Mouse (Mus musculus): ENCODE data around the gene Rtf1. TPM values are rescaled to one million over a fixed set of nuclear protein-coding genes. Genes with fewer than 3 reads are reported as not detected.
"Not testable (repeated sequence)": the region's sequence is repeated elsewhere in the genome, so short reads cannot be mapped to it uniquely, and the experiment has no call there.

The Rtf1 gene
- 44.9 and 46.8 TPM in 2 replicates for polyA plus RNA-seq (2015; fragmentation: Nextera tagmentation; extraction: Ambion mirVana)

GRCm38 (mm10) chr2:119674525-119675214, at the start of gene Rtf1:
TSS of gene Rtf1 (plus strand) at chr2:119675068.
- ATAC-seq (ENCODE audit: insufficient number of reproducible peaks, low FRiP score, low TSS enrichment, low read depth), result peak; percentile 97
- Histone ChIP-seq H3K4me3 (peak within 1 kb of the TSS; percentile 99), H3K9ac (peak within 1 kb of the TSS; percentile 99), H3K36me3 (no peaks in the 10 kb centered on the region), H3K27me3 (no peaks in the 10 kb centered on the region), H3K9me3 (no peaks in the 10 kb centered on the region), H3K4me1 (peaks cover 13% of the 10 kb centered on the region), H3K27ac (peak within 1 kb of the TSS; percentile 92), H3K4me2 (peak within 1 kb of the TSS; percentile 75)
- under 1% methylated on average over 46 of the region's 58 CpGs for WGBS

DNA sequence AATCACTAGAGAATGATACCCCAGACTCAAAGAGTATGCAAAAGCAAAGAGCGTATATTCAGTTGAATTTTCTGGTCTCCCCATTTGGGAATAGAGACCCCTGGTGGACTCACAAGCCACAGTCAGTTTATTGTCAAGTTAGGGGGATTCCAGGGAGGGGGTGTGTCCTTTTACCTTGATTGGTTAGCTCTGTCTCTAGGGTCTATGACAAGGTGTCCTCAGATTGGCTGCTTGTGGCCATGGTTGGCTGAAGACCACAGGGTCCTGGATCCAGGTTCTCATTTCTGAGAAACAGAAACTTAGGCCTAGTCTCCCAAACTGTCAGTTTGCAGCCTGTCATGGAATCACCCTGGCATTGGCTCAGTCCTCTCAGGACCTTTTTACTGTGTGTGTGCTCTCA, 38.1 kb upstream of the Rtf1 start:
- Histone ChIP-seq H3K27me3 (no peaks in the 10 kb centered on the region), H3K4me1 (no peaks in the 10 kb centered on the region), H3K4me2 (no peak overlapping the region), H3K36me3 (peaks cover 72% of the 10 kb centered on the region), H3K9ac (no peak overlapping the region), H3K27ac (no peak overlapping the region), H3K4me3 (no peak overlapping the region), H3K9me3 (no peaks in the 10 kb centered on the region)
- ATAC-seq (ENCODE audit: insufficient number of reproducible peaks, low FRiP score, low TSS enrichment, low read depth), result no peak
- WGBS, result 75% methylated on average over 1 of the region's 1 CpGs

- H3K4me1 ChIP-seq, result no peaks in the 10 kb centered on the region
- no peak overlapping the region for H3K27ac ChIP-seq
- no peak for ATAC-seq (ENCODE audit: insufficient number of reproducible peaks, low FRiP score, low TSS enrichment, low read depth)
- no peak overlapping the region for H3K4me2 ChIP-seq
- no peaks in the 10 kb centered on the region for H3K9me3 ChIP-seq
- no peak overlapping the region for H3K4me3 ChIP-seq
- 94% methylated on average over 5 of the region's 5 CpGs for WGBS
- no peak overlapping the region for H3K9ac ChIP-seq
- peaks cover 79% of the 10 kb centered on the region for H3K36me3 ChIP-seq
- H3K27me3 ChIP-seq, result no peaks in the 10 kb centered on the region
Observed at GRCm38 (mm10) chr2:119641214-119641912, 33.5 kb upstream of the Rtf1 start.

GRCm38 (mm10) chr2:119644254-119644653, 30.6 kb upstream of the Rtf1 start:
- Histone ChIP-seq H3K27me3 (no peaks in the 10 kb centered on the region), H3K27ac (no peak overlapping the region), H3K36me3 (peaks cover 78% of the 10 kb centered on the region), H3K4me2 (no peak overlapping the region), H3K4me1 (no peaks in the 10 kb centered on the region), H3K9ac (no peak overlapping the region), H3K9me3 (no peaks in the 10 kb centered on the region), H3K4me3 (no peak overlapping the region)
- WGBS, result 92% methylated on average over 5 of the region's 5 CpGs
- ATAC-seq (ENCODE audit: insufficient number of reproducible peaks, low FRiP score, low TSS enrichment, low read depth), result no peak

DNA sequence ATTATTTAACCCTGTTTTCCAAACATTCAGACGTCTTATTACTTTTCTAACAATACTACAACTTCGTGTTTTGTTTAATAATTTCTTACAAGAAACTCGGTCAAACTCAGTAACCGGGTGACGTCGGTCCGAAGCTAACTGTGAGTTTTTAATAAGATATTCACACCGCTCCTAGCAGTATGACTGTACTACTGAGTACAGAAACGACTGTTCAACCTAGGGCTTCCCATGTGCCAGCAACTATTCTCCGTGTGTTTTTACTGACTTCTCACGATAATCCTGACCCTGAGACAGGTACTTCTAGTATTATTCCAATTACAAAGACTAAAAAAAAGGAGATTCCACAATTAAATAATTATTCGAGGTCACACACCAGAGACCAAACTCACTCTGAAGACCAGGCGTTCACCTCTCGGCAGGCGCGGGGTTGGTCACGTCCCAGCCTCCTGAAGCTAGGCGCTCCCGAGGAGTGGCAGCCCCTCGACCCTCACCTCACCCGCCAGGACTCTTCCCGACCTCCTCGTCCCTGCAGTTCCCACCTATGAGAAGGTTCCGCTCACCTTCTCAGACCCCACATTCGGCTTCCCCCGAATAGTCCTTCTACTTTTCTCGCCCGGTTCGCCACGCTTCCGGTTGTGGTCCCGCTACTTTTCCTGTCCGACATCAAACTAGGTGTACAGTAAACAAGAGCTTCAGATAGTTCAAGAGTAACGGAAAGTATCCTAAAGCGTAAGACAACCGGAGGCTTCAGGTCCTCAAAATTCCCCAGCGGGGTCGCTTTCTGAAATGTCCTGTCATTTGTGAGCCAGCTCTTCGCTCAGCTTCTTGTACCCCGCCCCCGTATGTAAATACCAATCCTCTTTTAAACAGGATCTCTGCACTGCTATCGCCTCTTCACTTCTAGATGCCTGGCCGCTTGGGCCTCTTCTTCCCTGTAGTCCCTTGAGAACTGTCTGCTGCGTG, 12.4 kb upstream of the Rtf1 start, which contains the start of gene Ndufaf1:
TSS of gene Ndufaf1 (minus strand) at position 608 of the 963 bp plus-strand sequence.
- no peaks in the 10 kb centered on the region for H3K9me3 ChIP-seq
- WGBS, result 1% methylated on average over 44 of the region's 44 CpGs
- H3K27ac ChIP-seq, result peak within 1 kb of the TSS; percentile 19; the same call in 1 of the 2 replicates
- H3K4me2 ChIP-seq, result peak within 1 kb of the TSS; percentile 78
- no peak for ATAC-seq (ENCODE audit: insufficient number of reproducible peaks, low FRiP score, low TSS enrichment, low read depth)
- peak within 1 kb of the TSS; percentile 85 for H3K4me3 ChIP-seq
- H3K9ac ChIP-seq, result peak within 1 kb of the TSS; percentile 73
- peaks cover 17% of the 10 kb centered on the region for H3K36me3 ChIP-seq
- no peaks in the 10 kb centered on the region for H3K27me3 ChIP-seq
- H3K4me1 ChIP-seq, result peaks cover 10% of the 10 kb centered on the region

GRCm38 (mm10) chr2:119665744-119666143, 9.1 kb upstream of the Rtf1 start:
- not testable (repeated sequence) for H3K9ac ChIP-seq; H3K4me3 ChIP-seq; H3K9me3 ChIP-seq; H3K4me1 ChIP-seq; H3K36me3 ChIP-seq; ATAC-seq (ENCODE audit: insufficient number of reproducible peaks, low FRiP score, low TSS enrichment, low read depth); H3K27ac ChIP-seq; H3K4me2 ChIP-seq; H3K27me3 ChIP-seq
- WGBS, result 71% methylated on average over 22 of the region's 23 CpGs

DNA sequence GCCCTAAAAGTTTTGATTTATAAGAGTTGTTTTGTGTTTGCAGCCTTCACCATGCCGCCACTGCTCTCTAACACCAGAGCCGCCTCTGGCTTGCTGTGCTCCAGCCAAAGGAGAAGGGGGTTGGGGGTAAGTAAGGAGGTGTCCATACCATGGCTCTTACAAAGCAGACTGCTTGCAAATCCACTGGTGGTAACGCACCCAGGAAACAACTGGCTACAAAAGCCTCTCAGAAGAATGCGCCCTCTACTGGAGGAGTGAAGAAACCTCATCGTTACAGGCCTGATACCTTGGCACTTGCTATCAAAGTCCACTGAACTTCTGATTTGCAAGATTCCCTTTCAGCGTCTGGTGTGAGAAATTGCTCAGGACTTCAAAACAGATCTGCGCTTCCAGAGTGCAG, 5.9 kb upstream of the Rtf1 start:
- Histone ChIP-seq H3K36me3 (no peaks in the 10 kb centered on the region), H3K27me3 (no peaks in the 10 kb centered on the region), H3K4me3 (no peak overlapping the region), H3K27ac (no peak overlapping the region), H3K4me2 (no peak overlapping the region), H3K9me3 (no peaks in the 10 kb centered on the region), H3K4me1 (no peaks in the 10 kb centered on the region; the same call in 1 of the 2 replicates), H3K9ac (no peak overlapping the region)
- ATAC-seq (ENCODE audit: insufficient number of reproducible peaks, low FRiP score, low TSS enrichment, low read depth), result no peak
- 16% methylated on average over 7 of the region's 7 CpGs for WGBS

GRCm38 (mm10) chr2:119675215-119675784, 432 bp downstream of the Rtf1 start:
- H3K27me3 ChIP-seq, result no peaks in the 10 kb centered on the region
- H3K36me3 ChIP-seq, result no peaks in the 10 kb centered on the region
- peak overlapping the region; percentile 99 for H3K4me3 ChIP-seq
- peak overlapping the region; percentile 99 for H3K9ac ChIP-seq
- H3K4me2 ChIP-seq, result peak overlapping the region; percentile 75
- 0% methylated on average over 38 of the region's 39 CpGs for WGBS
- ATAC-seq (ENCODE audit: insufficient number of reproducible peaks, low FRiP score, low TSS enrichment, low read depth), result peak; percentile 82
- peaks cover 13% of the 10 kb centered on the region for H3K4me1 ChIP-seq
- no peaks in the 10 kb centered on the region for H3K9me3 ChIP-seq
- H3K27ac ChIP-seq, result peak overlapping the region; percentile 92

GRCm38 (mm10) chr2:119675831-119676230, 963 bp downstream of the Rtf1 start:
- 5% methylated on average over 5 of the region's 5 CpGs for WGBS
- H3K4me2 ChIP-seq, result peak overlapping the region; percentile 75
- H3K27me3 ChIP-seq, result no peaks in the 10 kb centered on the region
- no peak overlapping the region for H3K27ac ChIP-seq
- H3K36me3 ChIP-seq, result no peaks in the 10 kb centered on the region
- H3K4me1 ChIP-seq, result peaks cover 13% of the 10 kb centered on the region
- no peaks in the 10 kb centered on the region for H3K9me3 ChIP-seq
- no peak for ATAC-seq (ENCODE audit: insufficient number of reproducible peaks, low FRiP score, low TSS enrichment, low read depth)
- peak overlapping the region; percentile 99 for H3K9ac ChIP-seq
- peak overlapping the region; percentile 99 for H3K4me3 ChIP-seq

GRCm38 (mm10) chr2:119683706-119684105, 8.8 kb downstream of the Rtf1 start:
- no peak overlapping the region for H3K9ac ChIP-seq
- H3K4me1 ChIP-seq, result no peaks in the 10 kb centered on the region
- H3K36me3 ChIP-seq, result peaks cover 15% of the 10 kb centered on the region
- H3K27ac ChIP-seq, result no peak overlapping the region
- no peaks in the 10 kb centered on the region for H3K27me3 ChIP-seq
- H3K9me3 ChIP-seq, result no peaks in the 10 kb centered on the region
- H3K4me3 ChIP-seq, result no peak overlapping the region
- ATAC-seq (ENCODE audit: insufficient number of reproducible peaks, low FRiP score, low TSS enrichment, low read depth), result no peak
- no peak overlapping the region for H3K4me2 ChIP-seq
- 95% methylated on average over 2 of the region's 2 CpGs for WGBS

DNA sequence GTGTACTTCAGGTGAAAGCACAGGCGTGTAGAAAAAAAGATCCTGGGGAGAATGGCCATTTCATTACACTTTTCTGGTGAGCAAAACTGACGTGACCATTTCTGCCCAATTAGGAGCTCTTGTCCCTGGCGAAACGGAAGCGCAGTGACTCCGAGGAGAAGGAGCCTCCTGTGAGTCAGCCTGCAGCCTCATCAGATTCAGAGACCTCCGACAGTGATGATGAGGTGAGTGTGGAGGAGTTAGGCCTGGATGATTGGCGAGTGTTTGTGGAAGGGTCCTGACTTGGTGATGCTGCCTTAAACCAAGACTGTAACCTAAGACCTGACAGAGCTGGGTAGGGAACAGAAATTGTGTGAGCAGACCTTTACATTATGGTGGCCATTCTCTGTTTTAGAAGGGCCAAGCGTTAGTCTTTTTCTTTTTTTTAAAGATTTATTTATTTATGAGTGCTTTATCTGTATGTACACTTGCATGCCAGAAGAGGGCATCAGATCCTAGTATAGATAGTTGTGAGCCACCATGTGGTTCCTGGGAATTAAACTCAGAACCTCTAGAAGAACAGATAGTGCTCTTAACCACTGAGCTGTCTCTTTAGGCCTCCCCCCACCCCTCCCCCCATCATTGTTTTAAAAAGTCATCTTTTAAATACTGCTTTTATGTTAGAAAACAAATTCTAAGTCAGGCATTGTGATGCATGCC, 17.3 kb downstream of the Rtf1 start:
- H3K27ac ChIP-seq, result no peak overlapping the region
- 84% methylated on average over 9 of the region's 9 CpGs for WGBS
- ATAC-seq (ENCODE audit: insufficient number of reproducible peaks, low FRiP score, low TSS enrichment, low read depth), result no peak
- no peak overlapping the region for H3K9ac ChIP-seq
- no peak overlapping the region for H3K4me2 ChIP-seq
- H3K36me3 ChIP-seq, result peaks cover 22% of the 10 kb centered on the region
- no peaks in the 10 kb centered on the region for H3K9me3 ChIP-seq
- no peaks in the 10 kb centered on the region for H3K27me3 ChIP-seq
- H3K4me3 ChIP-seq, result no peak overlapping the region
- H3K4me1 ChIP-seq, result no peaks in the 10 kb centered on the region
